Mouse (Mus musculus) megakaryocyte, embryonic 14.5 days (primary cell): Measurements from ENCODE around the gene Tmem119. TPM values are rescaled to one million over a fixed set of nuclear protein-coding genes. Genes with fewer than 3 reads are reported as not detected.

Experiments
- H3K27me3 ChIP-seq: replicated peaks from 2 replicates; pipeline ENCODE3; 2012; ENCODE audit warnings: inconsistent platforms
- H3K36me3 ChIP-seq: replicated peaks from 2 replicates; pipeline ENCODE3; 2012; ENCODE audit warnings: low read length, inconsistent platforms, mixed read lengths
- H3K4me1 ChIP-seq: 2 replicates; pipeline ENCODE4 v1.6.1; 2012; ENCODE audit warnings: inconsistent platforms
- H3K4me3 ChIP-seq: replicated peaks from 2 replicates; pipeline ENCODE3; 2012; ENCODE audit warnings: moderate library complexity, mild to moderate bottlenecking, inconsistent platforms
- H3K9me3 ChIP-seq: 2 replicates; pipeline ENCODE4 v1.6.1; 2012; ENCODE audit warnings: inconsistent platforms
- FLI1 ChIP-seq: IDR thresholded peaks from 2 replicates; pipeline ENCODE4 v1.6.1; 2012; ENCODE audit warnings: low read length, inconsistent platforms, mixed read lengths
- GATA1 ChIP-seq: IDR thresholded peaks from 3 replicates; pipeline ENCODE4 v1.6.1; 2012; ENCODE audit warnings: mixed read lengths, low read length, inconsistent platforms, borderline replicate concordance
- polyA plus RNA-seq: library from polyadenylated mRNA; stranded (reverse); fragments of >175 nt; gene quantifications from 2 replicates; pipeline ENCODE4 v1.2.3, GENCODE M21; 2012; ENCODE audit warnings: low replicate concordance; ENCODE audit not compliant: insufficient read depth

Gene Tmem119
- polyA plus RNA-seq, result 4.0 TPM in 1 of 2 replicates, not detected in the other

DNA sequence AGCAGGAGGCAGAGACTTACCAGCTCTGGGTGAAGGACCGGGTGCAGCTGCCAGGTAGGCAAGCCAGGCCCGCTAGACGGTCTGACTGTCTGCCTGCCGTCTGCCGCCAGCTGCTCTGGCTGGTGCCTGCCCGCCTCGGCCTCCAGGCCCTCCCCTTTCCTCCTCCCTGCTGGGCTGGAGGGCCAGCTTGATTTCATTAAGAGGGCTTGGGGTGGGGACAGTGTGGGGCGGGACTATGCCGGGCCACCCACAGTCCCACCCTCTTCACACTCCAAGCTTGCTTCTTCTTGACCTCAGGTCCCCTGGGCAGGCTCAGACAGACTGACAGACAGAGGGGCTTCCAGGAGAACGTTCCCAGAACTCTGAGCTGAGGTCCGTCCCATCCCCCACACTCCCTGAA, at the start of gene Tmem119:
Gene Tmem119 (minus strand): TSS at position 237 of the 400 bp plus-strand sequence.
- no peaks in the 10 kb centered on the region for H3K36me3 ChIP-seq
- no peaks in the 10 kb centered on the region for H3K9me3 ChIP-seq
- peaks cover 70% of the 10 kb centered on the region for H3K27me3 ChIP-seq
- H3K4me3 ChIP-seq, result peak within 1 kb of the TSS; percentile 84
- TF ChIP-seq GATA1 (no peak), FLI1 (no peak)
- peaks cover 80% of the 10 kb centered on the region for H3K4me1 ChIP-seq

DNA sequence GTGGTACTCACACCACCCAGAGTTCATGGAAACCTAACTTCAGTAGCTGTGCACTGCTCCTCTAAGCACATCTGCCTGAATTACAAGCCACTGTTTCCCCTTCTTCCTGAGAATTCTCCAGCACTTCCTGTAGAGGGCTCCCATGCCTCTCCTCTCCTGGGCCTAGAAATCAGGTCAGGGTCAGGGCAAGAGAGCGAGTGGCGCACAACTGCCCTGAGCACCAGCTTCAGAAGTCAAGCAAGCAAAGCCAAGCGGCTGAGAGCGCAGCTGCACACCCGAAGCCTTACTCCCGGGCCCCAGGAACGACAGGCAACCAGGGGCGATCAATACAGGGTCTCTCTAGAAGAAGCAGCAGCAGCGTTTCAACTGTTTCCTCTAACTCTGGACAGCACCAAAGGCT, 47.3 kb upstream of the Tmem119 start:
- Histone ChIP-seq H3K4me1 (peaks cover 82% of the 10 kb centered on the region), H3K4me3 (no peak overlapping the region), H3K36me3 (peaks cover 98% of the 10 kb centered on the region), H3K27me3 (no peaks in the 10 kb centered on the region), H3K9me3 (no peaks in the 10 kb centered on the region)
- TF ChIP-seq GATA1 (no peak), FLI1 (no peak)

DNA sequence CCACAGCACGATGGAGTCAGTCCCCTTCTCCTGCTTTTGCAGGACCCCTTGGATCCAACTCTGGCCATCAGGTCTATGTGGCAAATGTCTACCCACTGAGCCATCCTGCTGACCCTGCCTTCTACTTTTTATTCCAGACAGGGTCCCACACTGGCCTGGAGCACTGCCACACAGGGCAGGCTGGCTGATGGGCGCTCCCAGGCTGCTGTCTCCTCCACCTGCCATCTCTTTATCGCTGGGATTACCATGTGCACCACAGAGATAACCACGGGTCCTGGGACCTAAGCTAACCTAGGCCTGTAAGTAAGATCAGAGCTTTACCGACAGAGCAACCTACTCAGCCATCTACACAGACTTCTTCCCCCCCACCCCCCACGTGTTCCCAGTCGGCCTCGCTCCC, 46.3 kb upstream of the Tmem119 start:
- Histone ChIP-seq H3K4me1 (peaks cover 85% of the 10 kb centered on the region), H3K36me3 (peaks cover 98% of the 10 kb centered on the region)

DNA sequence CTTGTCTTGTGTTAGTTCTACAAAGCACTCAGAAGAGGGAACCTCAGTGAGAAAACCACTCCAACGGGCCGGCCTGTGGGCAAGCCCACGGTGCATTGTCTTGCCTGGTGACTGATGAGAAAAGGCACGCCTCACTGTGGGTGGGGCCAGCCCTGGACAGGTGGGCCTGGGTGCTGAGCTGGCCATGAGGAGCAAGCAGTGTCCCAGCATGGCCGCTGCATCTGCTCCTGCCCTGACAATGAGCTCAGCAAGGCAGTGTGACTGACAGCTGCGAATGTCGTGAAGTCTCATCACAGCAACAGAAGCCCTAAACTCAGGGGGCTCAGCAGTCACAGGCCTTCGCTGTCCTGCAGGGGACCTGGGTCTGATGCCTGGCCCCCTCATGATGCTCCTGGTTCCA, 45.3 kb upstream of the Tmem119 start:
- Histone ChIP-seq H3K36me3 (peaks cover 97% of the 10 kb centered on the region), H3K4me1 (peaks cover 85% of the 10 kb centered on the region), H3K9me3 (no peaks in the 10 kb centered on the region), H3K4me3 (no peak overlapping the region), H3K27me3 (no peaks in the 10 kb centered on the region)
- no peak for TF ChIP-seq FLI1
- no peak for TF ChIP-seq GATA1

More for the DNA sequence above, 46.3 kb upstream of the Tmem119 start:
- Histone ChIP-seq H3K27me3 (no peaks in the 10 kb centered on the region), H3K4me3 (no peak overlapping the region), H3K9me3 (no peaks in the 10 kb centered on the region)
- TF ChIP-seq FLI1 (no peak), GATA1 (no peak)

DNA sequence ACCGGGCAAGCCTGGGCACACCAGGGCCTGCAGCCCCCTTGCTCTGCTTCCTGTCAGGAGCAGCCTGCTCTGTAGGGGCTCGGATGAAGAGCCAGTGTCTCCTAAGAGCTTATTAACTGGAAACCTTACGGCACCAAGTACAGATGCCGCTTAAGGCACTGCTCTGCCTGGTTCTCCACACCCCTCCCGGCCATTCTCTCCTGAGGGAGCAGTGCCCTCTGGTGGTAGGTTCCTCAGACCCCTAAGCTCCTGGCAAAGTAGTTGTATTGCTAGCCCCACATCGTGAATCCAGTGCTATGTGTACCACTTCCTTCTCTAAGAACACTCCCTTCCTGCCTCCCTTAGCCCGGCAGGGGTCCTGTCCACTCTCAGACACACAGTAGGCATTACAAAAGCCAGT, 44.4 kb upstream of the Tmem119 start:
- Histone ChIP-seq H3K4me3 (no peak overlapping the region), H3K4me1 (peaks cover 85% of the 10 kb centered on the region), H3K36me3 (peaks cover 97% of the 10 kb centered on the region), H3K9me3 (no peaks in the 10 kb centered on the region), H3K27me3 (no peaks in the 10 kb centered on the region)
- TF ChIP-seq GATA1 (no peak), FLI1 (no peak)

DNA sequence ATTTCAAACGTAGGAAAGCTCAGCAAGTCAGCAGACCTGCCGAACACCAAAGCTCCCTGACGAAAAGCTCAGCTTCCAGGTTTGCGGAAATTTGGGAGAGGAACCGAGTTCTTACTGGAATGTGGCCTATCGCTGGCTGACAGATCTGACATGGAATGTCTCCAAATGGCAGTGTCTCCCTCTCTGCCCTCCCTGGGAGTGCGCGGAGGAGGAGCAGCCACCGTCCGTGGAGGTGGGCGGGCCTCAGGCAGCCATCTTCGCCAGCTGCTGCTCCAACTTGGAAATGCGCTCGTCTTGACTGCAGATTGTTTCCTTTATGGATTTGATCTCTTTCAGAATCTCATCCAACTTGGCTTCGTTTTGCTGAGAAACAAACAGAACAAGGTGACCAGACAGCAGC, 43.8 kb upstream of the Tmem119 start:
- Histone ChIP-seq H3K27me3 (no peaks in the 10 kb centered on the region), H3K9me3 (no peaks in the 10 kb centered on the region), H3K36me3 (peaks cover 94% of the 10 kb centered on the region), H3K4me1 (peaks cover 80% of the 10 kb centered on the region), H3K4me3 (no peak overlapping the region)
- TF ChIP-seq FLI1 (no peak), GATA1 (no peak)

DNA sequence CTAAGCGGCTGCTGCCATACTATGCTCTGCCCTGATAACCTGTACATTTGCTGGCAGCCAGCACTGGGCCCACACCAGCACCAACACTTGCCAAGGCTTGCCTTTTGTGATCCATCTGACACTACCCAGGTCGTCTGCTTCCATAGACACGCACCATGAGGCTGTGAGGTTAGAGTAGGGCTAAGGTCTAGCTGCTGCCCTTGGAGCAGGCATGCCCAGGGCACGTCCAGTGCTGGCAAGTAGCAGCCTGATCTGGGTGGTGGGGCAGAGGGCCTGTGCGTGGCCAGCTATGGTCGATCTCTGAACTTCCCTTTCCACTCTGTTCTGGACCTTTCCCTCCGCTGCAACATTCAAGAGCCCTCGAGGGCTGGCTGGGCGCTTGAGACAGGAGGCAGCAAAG, 42.6 kb upstream of the Tmem119 start:
- Histone ChIP-seq H3K27me3 (no peaks in the 10 kb centered on the region), H3K36me3 (peaks cover 87% of the 10 kb centered on the region), H3K4me3 (peak overlapping the region; percentile 39), H3K9me3 (no peaks in the 10 kb centered on the region), H3K4me1 (peaks cover 76% of the 10 kb centered on the region)
- TF ChIP-seq FLI1, result no peak
- TF ChIP-seq GATA1, result no peak

DNA sequence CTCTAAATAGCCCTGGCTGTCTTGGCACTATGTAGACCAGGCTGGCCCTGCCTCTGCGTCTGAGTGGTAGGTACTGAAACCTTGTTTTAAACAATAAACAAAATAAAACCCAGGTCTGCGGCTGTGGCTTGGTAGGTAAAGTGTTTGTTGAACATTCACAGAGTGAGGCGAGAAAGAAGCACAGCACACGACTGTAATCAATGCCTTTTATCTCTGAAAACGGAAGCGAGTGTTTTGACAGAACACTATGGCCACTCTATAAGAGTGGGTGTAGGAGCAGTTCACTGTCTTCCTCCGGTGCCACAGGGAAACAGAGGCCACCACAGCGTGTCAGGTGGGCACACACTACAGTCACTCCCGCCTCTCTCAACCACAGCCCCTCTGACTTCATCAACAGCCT, 41.9 kb upstream of the Tmem119 start:
- TF ChIP-seq GATA1, result no peak
- no peak for TF ChIP-seq FLI1
- peaks cover 81% of the 10 kb centered on the region for H3K36me3 ChIP-seq

DNA sequence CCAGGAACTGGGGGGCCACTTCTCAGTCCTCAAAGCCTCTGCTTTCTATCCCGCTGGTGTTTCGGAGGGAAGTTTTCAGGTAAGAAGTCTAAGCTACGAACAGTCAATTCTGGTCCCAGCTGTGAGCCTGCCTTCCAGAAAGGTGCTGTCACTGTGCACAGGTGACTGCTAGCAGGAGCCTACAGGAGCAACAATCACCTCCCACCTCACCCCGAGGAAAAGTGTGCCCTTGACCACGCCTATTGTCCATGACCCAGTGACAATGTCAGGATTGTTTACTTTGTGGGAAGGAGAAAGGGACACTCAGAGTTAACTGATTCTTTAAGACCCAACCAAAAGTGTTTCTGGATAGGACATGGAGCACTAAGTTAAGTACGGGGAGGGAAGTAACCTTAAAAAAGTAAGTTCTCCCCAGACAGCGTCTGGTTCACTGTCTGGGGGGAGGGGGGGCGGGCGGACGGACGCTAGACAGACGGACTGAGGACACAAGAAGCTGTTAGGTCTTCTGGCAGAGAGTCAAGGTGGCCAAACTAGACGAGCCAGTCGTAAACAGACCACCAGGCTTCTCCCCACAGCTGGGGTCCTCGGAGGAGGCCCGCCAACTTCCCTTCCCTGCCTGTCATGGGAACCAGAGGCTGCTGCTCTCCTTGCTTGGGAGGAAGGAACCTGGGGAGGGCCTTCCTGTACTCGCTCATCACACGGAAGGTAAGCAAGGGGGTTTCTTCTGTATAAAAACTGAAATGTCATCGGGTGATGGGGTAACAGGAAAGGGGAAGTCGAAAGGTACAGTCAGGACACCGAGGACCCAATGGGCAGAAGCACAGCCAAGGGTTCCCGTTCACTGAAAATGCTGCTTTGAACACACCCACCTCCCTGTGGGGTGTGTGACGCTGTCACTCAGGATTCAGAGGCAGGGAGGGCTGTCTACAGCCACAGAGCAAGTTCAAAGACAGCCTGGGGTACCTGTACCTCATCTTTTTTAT, 41.2 kb upstream of the Tmem119 start:
- H3K27me3 ChIP-seq, result no peaks in the 10 kb centered on the region
- H3K4me1 ChIP-seq, result peaks cover 69% of the 10 kb centered on the region
- TF ChIP-seq FLI1 (no peak), GATA1 (no peak)
- no peak overlapping the region for H3K4me3 ChIP-seq
- no peaks in the 10 kb centered on the region for H3K9me3 ChIP-seq
- peaks cover 74% of the 10 kb centered on the region for H3K36me3 ChIP-seq

More for the DNA sequence above, 41.9 kb upstream of the Tmem119 start:
- Histone ChIP-seq H3K4me1 (peaks cover 70% of the 10 kb centered on the region), H3K4me3 (no peak overlapping the region), H3K27me3 (no peaks in the 10 kb centered on the region), H3K9me3 (no peaks in the 10 kb centered on the region)

DNA sequence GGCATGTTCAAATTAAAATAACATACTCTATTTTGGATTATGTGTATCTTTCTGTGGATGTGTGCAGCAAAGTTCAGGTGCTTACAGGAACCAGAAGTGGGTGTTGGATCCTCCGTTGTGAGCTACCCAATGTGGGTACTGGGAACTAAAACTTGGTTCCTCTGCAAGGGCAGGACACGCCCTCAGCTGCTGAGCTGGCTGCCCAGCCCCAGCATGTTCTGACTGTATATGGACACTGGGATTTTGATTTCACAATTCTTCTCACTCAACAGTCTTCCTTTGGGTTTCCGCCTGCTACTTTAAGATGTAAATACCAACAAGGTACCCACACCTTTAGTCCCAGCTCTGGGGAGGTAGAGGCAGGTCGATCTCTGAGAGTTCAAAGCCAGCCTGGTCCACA, 40.1 kb upstream of the Tmem119 start:
- TF ChIP-seq FLI1, result no peak
- TF ChIP-seq GATA1, result no peak
- Histone ChIP-seq H3K27me3 (no peaks in the 10 kb centered on the region), H3K4me1 (peaks cover 67% of the 10 kb centered on the region), H3K4me3 (no peak overlapping the region), H3K36me3 (peaks cover 63% of the 10 kb centered on the region), H3K9me3 (no peaks in the 10 kb centered on the region)
